Mouse (Mus musculus) neural tube, embryonic 12.5 days (tissue): ENCODE measurements at regions not wholly inside any gene's neighbourhood (a gene's known extent, or its start where the extent isn't known, plus 50 kb on each side); places are given as distances from the start of the nearest gene placed in this dataset.

ENCODE experiments used
- ATAC-seq: fragments of 200-750 bp; cut with Nextera tagmentation; 2 replicates; pipeline ENCODE4 v1.8.0; 2017; ENCODE audit warnings: low read depth, mild to moderate bottlenecking, moderate TSS enrichment, moderate library complexity; ENCODE audit not compliant: low FRiP score
- H3K27ac ChIP-seq: fragments of 300-500 bp; sonication (generic); 2 replicates; pipeline ENCODE4 v1.5.1; 2016
- H3K27me3 ChIP-seq: fragments of 300-500 bp; sonication (generic); replicated peaks from 2 replicates; pipeline ENCODE4 v1.6.1; 2016; ENCODE audit warnings: mild to moderate bottlenecking
- H3K36me3 ChIP-seq: fragments of 300-500 bp; sonication (generic); 2 replicates; pipeline ENCODE4 v1.6.1; 2016; ENCODE audit warnings: mild to moderate bottlenecking
- H3K4me1 ChIP-seq: fragments of 300-500 bp; sonication (generic); 2 replicates; pipeline ENCODE4 v1.6.1; 2016
- H3K4me2 ChIP-seq: fragments of 300-500 bp; sonication (generic); replicated peaks from 2 replicates; pipeline ENCODE4 v1.6.1; 2016; ENCODE audit warnings: mild to moderate bottlenecking
- H3K4me3 ChIP-seq: fragments of 300-500 bp; sonication (generic); 2 replicates; pipeline ENCODE4 v1.5.1; 2016
- H3K9ac ChIP-seq: fragments of 300-500 bp; sonication (generic); 2 replicates; pipeline ENCODE4 v1.6.1; 2016; ENCODE audit warnings: mild to moderate bottlenecking
- H3K9me3 ChIP-seq: fragments of 300-500 bp; sonication (generic); 2 replicates; pipeline ENCODE4 v1.6.1; 2016; ENCODE audit warnings: mild to moderate bottlenecking
- WGBS: fragments of 180-500 bp; shearing (Covaris S2); methylation state at CpG from one replicate; pipeline ENCODE4 v1.1.7; 2016; 5-methylcytosine and 5-hydroxymethylcytosine counted together

GRCm38 (mm10) chr7:121214181-121214580 lies 132.7 kb downstream of the Otoa start:
- no peak overlapping the region for H3K27ac ChIP-seq
- ATAC-seq = no peak
- no peaks in the 10 kb centered on the region for H3K4me1 ChIP-seq
- H3K9me3 ChIP-seq = no peaks in the 10 kb centered on the region
- no peak overlapping the region for H3K9ac ChIP-seq
- no peak overlapping the region for H3K4me3 ChIP-seq
- H3K4me2 ChIP-seq = no peak overlapping the region
- no peaks in the 10 kb centered on the region for H3K36me3 ChIP-seq
- H3K27me3 ChIP-seq = no peaks in the 10 kb centered on the region
- WGBS = 76% methylated on average over 8 of the region's 8 CpGs

GRCm38 (mm10) chr7:121215032-121215431 lies 133.6 kb downstream of the Otoa start:
- no peaks in the 10 kb centered on the region for H3K36me3 ChIP-seq
- 87% methylated on average over 3 of the region's 3 CpGs for WGBS

DNA sequence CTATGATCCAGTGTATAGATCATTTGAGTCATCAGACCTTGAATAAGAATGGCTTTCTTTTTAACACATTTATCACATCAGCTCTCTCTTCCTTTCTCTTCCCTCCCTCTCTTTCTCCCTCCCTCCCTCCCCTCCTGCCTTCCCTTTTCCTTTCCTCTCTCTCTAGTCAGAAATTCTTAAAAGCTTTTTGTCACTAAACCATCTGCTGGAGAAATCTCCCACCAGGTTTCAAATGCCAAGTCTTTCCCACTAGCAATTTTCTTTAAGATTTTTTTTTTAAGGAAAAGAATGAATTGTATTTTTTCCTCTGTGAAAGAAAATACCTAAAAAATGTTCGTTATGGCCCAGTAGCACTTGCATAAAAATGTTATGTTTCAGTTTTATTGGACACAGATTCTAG lies 134.3 kb downstream of the Otoa start:
- H3K9ac ChIP-seq = no peak overlapping the region
- no peak overlapping the region for H3K4me3 ChIP-seq
- H3K4me2 ChIP-seq = no peak overlapping the region
- H3K27me3 ChIP-seq = no peaks in the 10 kb centered on the region
- WGBS = 72% methylated on average over 1 of the region's 1 CpGs
- no peak overlapping the region for H3K27ac ChIP-seq
- no peak for ATAC-seq
- no peaks in the 10 kb centered on the region for H3K36me3 ChIP-seq
- H3K4me1 ChIP-seq = no peaks in the 10 kb centered on the region
- H3K9me3 ChIP-seq = no peaks in the 10 kb centered on the region

More at GRCm38 (mm10) chr7:121215032-121215431, 133.6 kb downstream of the Otoa start:
- Histone ChIP-seq H3K4me3 (no peak overlapping the region), H3K4me2 (no peak overlapping the region), H3K9ac (no peak overlapping the region), H3K27ac (0 out of 2 replicates have a peak overlapping the region, but pooled peaks have one; percentile 7), H3K4me1 (no peaks in the 10 kb centered on the region), H3K27me3 (no peaks in the 10 kb centered on the region), H3K9me3 (no peaks in the 10 kb centered on the region)
- ATAC-seq = no peak

GRCm38 (mm10) chr7:121218031-121218430 lies 136.6 kb downstream of the Otoa start:
- Histone ChIP-seq H3K27me3 (no peaks in the 10 kb centered on the region), H3K9ac (no peak overlapping the region), H3K4me1 (no peaks in the 10 kb centered on the region), H3K4me2 (no peak overlapping the region), H3K27ac (no peak overlapping the region), H3K36me3 (no peaks in the 10 kb centered on the region), H3K4me3 (no peak overlapping the region), H3K9me3 (no peaks in the 10 kb centered on the region)
- WGBS = 64% methylated on average over 10 of the region's 10 CpGs
- no peak for ATAC-seq

GRCm38 (mm10) chr7:121221158-121221557 lies 139.7 kb downstream of the Otoa start:
- H3K4me2 ChIP-seq = no peak overlapping the region
- no peaks in the 10 kb centered on the region for H3K36me3 ChIP-seq
- H3K4me3 ChIP-seq = no peak overlapping the region
- 92% methylated on average over 7 of the region's 7 CpGs for WGBS
- H3K9ac ChIP-seq = no peak overlapping the region
- no peaks in the 10 kb centered on the region for H3K9me3 ChIP-seq
- ATAC-seq = no peak
- no peak overlapping the region for H3K27ac ChIP-seq
- H3K4me1 ChIP-seq = no peaks in the 10 kb centered on the region
- H3K27me3 ChIP-seq = no peaks in the 10 kb centered on the region

DNA sequence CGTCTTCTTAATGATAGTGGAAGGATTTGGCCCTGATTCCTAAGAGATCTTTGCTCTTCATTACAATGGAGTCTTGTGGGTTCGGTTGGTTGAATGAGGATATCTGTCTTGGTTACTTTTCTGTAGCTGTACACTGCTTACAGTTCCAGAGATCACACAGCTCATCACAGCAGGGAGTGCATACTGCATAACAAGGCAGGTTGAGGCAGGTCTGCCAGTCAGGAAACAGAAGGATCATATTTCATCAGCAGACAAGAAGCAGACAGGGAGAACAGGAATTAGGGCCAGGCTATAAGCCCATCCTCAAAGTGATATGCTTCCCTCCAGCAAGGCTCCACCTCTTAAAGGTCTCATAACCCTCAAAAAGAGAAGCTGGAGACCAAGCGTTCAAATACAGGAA lies 150.4 kb downstream of the Otoa start:
- Histone ChIP-seq H3K36me3 (no peaks in the 10 kb centered on the region), H3K4me3 (no peak overlapping the region), H3K9me3 (no peaks in the 10 kb centered on the region), H3K27me3 (no peaks in the 10 kb centered on the region), H3K4me2 (no peak overlapping the region), H3K4me1 (no peaks in the 10 kb centered on the region), H3K27ac (no peak overlapping the region), H3K9ac (no peak overlapping the region)
- ATAC-seq = no peak
- 78% methylated on average over 3 of the region's 3 CpGs for WGBS

GRCm38 (mm10) chr7:121234831-121235230 lies 153.4 kb downstream of the Otoa start:
- WGBS = 85% methylated on average over 6 of the region's 6 CpGs
- no peak overlapping the region for H3K27ac ChIP-seq
- no peak for ATAC-seq

DNA sequence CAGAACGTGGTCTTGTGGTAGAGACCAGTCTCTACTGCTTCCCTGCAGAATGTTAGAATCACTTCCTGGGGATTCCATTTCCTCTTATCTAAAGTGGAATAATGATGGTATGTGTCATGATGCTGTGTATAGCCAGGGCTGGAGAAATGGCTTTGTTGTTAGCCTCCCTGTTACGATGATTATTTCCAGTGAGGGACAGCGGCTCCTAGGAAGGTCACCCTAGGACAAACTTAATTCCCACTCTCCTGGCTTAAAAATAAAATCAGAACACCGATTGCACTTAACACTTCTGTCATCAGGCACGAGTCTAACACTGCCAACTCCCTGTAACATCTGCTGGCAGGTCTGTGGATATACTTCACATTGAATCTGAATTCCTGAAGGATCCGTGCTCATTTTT lies 151.9 kb upstream of the Hs3st2 start:
- no peak overlapping the region for H3K9ac ChIP-seq
- H3K9me3 ChIP-seq = no peaks in the 10 kb centered on the region
- 86% methylated on average over 6 of the region's 6 CpGs for WGBS
- H3K4me3 ChIP-seq = no peak overlapping the region
- no peaks in the 10 kb centered on the region for H3K36me3 ChIP-seq
- no peak for ATAC-seq
- no peak overlapping the region for H3K27ac ChIP-seq
- H3K4me1 ChIP-seq = no peaks in the 10 kb centered on the region
- H3K4me2 ChIP-seq = no peak overlapping the region
- H3K27me3 ChIP-seq = no peaks in the 10 kb centered on the region

More at GRCm38 (mm10) chr7:121234831-121235230, 153.4 kb downstream of the Otoa start:
- Histone ChIP-seq H3K9ac (no peak overlapping the region), H3K9me3 (no peaks in the 10 kb centered on the region), H3K4me3 (no peak overlapping the region), H3K36me3 (no peaks in the 10 kb centered on the region), H3K4me1 (no peaks in the 10 kb centered on the region), H3K4me2 (no peak overlapping the region), H3K27me3 (no peaks in the 10 kb centered on the region)

DNA sequence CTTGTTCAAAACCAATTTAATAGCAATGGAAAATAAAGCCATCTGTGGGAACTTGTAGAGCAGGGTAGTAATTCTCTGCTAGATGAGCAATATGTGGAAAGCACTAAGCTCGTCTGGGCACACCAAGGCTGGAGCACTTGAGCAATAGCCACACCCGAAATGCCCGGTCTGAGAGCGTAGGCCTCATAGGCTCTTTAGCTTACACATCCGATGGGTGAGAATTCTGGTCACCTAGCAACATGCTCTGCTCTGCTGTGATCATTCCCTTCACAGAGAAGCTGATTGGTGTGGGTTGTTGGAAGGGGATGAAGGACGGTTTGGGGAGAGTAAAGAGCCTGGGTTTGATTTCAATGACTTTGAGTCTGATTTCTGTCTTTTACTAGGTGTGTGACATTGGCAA lies 143.8 kb upstream of the Hs3st2 start:
- Histone ChIP-seq H3K4me1 (no peaks in the 10 kb centered on the region), H3K27me3 (no peaks in the 10 kb centered on the region), H3K4me3 (no peak overlapping the region), H3K4me2 (no peak overlapping the region), H3K27ac (no peak overlapping the region), H3K36me3 (no peaks in the 10 kb centered on the region), H3K9ac (no peak overlapping the region), H3K9me3 (no peaks in the 10 kb centered on the region)
- WGBS = 78% methylated on average over 6 of the region's 6 CpGs
- ATAC-seq = no peak

DNA sequence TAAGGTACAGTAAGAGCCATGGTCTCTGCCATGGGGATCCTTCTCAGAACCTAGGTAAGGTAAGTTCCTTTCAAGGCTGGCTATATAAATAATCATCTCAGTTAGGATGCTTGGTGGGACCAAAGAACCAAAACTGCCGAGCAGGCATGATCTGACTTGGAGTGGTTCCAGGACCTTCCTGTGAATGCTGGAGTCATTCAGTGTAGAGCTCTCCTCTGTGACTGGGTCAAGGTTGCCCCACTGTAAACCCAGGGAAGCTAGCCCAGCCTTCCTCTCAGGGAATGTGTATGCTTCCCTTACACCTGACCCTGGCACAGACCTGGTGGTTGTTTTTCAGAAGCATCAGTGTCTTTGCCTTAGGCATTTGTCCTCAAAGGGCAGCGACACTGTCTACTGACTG lies 134.2 kb upstream of the Hs3st2 start:
- Histone ChIP-seq H3K4me2 (no peak overlapping the region), H3K9me3 (no peaks in the 10 kb centered on the region), H3K4me3 (no peak overlapping the region), H3K36me3 (no peaks in the 10 kb centered on the region), H3K4me1 (no peaks in the 10 kb centered on the region), H3K27ac (no peak overlapping the region), H3K27me3 (no peaks in the 10 kb centered on the region), H3K9ac (no peak overlapping the region)
- 90% methylated on average over 2 of the region's 2 CpGs for WGBS
- ATAC-seq = no peak

- Histone ChIP-seq H3K4me2 (no peak overlapping the region), H3K27me3 (no peaks in the 10 kb centered on the region), H3K4me1 (no peaks in the 10 kb centered on the region), H3K36me3 (no peaks in the 10 kb centered on the region), H3K9ac (no peak overlapping the region), H3K9me3 (no peaks in the 10 kb centered on the region), H3K4me3 (no peak overlapping the region), H3K27ac (no peak overlapping the region)
- 52% methylated on average over 12 of the region's 12 CpGs for WGBS
- ATAC-seq = 0 out of 2 replicates have a peak, but pooled peaks have one; percentile 31
Observed at GRCm38 (mm10) chr7:121258826-121259496, 132.7 kb upstream of the Hs3st2 start.

GRCm38 (mm10) chr7:121259497-121260009 lies 132.1 kb upstream of the Hs3st2 start:
- Histone ChIP-seq H3K4me1 (no peaks in the 10 kb centered on the region), H3K4me3 (no peak overlapping the region), H3K36me3 (no peaks in the 10 kb centered on the region), H3K27me3 (no peaks in the 10 kb centered on the region), H3K9me3 (no peaks in the 10 kb centered on the region), H3K4me2 (no peak overlapping the region), H3K9ac (no peak overlapping the region), H3K27ac (no peak overlapping the region)
- 0 out of 2 replicates have a peak, but pooled peaks have one; percentile 29 for ATAC-seq
- 77% methylated on average over 21 of the region's 21 CpGs for WGBS

DNA sequence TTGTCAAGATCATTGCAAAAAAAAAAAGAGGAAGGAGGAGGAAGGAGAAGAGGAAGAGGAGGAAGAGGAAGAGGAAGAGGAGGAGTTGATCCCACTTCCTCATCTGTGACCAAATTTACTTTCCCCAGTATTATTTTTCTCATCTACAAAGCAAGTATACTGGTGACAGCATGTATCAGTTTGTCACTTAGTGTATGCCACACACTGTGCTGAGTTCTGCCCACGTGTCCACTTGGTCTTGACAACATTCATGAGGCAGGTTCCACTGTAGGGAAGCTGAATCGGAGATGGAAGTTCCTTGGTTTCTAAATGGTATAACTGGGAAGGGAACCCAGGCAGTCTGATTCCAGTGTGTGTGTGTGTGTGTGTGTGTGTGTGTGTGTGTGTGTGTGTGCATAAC lies 122.3 kb upstream of the Hs3st2 start:
- WGBS = 83% methylated on average over 2 of the region's 2 CpGs
- no peaks in the 10 kb centered on the region for H3K36me3 ChIP-seq
- H3K9me3 ChIP-seq = no peaks in the 10 kb centered on the region
- no peaks in the 10 kb centered on the region for H3K4me1 ChIP-seq
- H3K4me3 ChIP-seq = no peak overlapping the region
- H3K4me2 ChIP-seq = no peak overlapping the region
- ATAC-seq = no peak
- H3K27me3 ChIP-seq = no peaks in the 10 kb centered on the region
- no peak overlapping the region for H3K27ac ChIP-seq
- H3K9ac ChIP-seq = no peak overlapping the region
